Mouse (Mus musculus) frontal cortex, adult 2 months (tissue): ENCODE data around the gene Med26. TPM values are rescaled to one million over a fixed set of nuclear protein-coding genes. Genes with fewer than 3 reads are reported as not detected.

Experiments
- DNase-seq, 2 experiments: peaks; one replicate each; pipeline ENCODE4 v3.0.0; 2022; ENCODE audit warnings: low spot score in 1 of 2; ENCODE audit errors: extremely low spot score in 1 of 2
- polyA plus RNA-seq: library from polyadenylated mRNA; depleted of rRNA; stranded (reverse); fragments of >200 nt; gene quantifications from 2 replicates; pipeline ENCODE4 v1.2.3, GENCODE M21; 2012

The Med26 gene
- polyA plus RNA-seq, 1 experiment = 7.9 TPM

GRCm38 (mm10) chr8:72548644-72549313 lies 709 bp upstream of the Med26 start:
- no peak for DNase-seq

DNA sequence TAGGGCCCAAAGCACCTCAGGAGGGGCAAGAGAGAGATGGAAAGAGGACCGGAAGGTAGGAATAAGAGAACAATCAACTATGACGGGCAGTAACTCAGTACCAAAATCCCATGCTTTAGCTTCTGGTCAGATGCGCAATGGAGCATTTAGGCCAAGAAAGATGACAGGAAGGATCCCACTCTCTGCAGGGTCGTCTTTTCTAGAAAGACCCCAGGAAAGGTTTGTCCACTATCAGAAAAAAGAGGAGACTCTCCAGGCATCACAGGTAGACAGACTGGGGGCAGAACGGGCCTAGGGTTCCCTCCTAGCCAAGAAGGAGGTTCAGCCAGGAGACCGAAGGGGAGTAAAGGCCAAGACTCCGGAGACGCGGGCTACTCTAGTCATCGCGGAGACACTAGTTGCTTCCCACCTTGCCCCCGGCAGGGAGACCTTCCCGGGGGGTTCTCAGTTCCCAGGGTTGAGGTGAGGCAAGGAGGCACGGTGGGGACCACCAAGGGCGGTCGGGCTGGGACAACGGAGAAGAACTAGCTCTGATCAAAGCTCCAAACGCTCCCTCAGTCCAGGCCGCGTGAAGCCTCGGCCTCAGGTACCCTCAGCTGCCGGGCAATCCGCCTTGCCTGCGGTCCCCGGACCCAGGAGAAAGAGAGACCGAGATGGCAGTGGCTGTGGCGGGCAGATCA lies 808 bp downstream of the Med26 start:
- no peak for DNase-seq

DNA sequence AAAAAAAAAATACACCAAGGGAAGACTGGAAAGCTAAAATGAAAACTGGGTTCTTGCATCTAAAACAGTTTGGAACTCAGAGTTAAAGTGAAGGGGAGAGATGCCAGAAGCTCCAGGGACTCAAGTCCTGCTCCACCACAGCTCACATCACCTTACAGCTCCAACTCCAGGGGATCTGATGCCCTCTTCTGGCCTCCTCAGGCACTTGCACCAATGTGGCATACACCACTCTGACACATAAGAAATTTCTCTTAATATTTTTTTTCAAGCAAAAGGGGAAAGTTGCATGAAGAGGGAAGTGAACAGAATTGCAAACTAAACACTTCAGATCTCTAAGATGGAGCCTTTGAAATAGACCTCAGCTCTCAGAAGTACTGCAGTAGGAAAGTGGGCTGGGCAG lies 8.8 kb downstream of the Med26 start:
- no peak for DNase-seq

GRCm38 (mm10) chr8:72534888-72535287 lies 13.2 kb downstream of the Med26 start:
- DNase-seq = no peak

DNA sequence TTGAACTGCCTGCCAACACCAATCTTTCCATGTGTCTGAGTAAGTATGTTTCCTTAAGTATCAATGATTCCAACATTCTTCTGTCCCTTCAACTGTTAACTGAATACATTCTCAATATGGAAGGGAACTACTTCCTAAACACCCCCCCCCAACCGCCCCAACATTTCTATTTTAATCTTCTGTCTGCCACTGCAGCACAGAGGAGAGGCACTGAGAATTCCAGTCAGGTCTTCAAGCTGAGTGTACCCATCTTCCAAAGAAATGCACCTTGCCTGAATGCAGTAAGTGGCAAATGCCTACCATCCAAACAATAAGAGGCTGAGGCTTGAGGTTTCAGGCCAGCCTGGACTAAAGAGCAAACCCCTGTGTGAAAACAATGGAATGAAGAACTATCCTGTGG lies 16.0 kb downstream of the Med26 start:
- DNase-seq = peak in 1 of 2 experiments; percentile 27

- DNase-seq = no peak
Measured at GRCm38 (mm10) chr8:72521888-72522287, 26.2 kb downstream of the Med26 start.

DNA sequence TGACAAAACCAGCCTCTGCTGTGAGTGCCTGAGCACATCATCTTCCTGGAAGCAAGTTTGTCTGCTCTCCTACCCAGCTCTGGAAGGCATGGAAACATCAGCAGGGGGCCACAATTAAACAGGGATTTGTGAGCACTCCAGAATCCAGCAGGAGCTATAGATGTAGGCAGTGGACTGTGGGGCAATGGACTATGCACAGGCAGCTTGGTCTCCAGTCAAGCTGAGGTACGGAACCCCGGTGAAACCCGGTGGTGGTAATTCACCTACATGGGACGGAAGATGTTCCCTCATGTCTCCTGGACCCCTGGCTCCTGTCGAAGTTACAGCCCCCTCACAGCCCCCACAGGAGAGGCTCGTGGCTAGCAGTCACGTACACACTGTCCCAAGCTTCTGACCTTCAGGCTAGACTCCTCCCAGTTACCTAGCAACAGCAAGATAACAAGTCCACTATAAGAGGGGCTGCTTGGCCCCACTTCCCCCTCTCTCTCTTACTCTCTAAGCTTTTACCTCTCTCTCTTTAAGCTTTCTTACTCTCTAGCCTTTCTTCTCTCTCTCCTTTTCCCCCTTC lies 30.6 kb downstream of the Med26 start:
- no peak for DNase-seq

DNA sequence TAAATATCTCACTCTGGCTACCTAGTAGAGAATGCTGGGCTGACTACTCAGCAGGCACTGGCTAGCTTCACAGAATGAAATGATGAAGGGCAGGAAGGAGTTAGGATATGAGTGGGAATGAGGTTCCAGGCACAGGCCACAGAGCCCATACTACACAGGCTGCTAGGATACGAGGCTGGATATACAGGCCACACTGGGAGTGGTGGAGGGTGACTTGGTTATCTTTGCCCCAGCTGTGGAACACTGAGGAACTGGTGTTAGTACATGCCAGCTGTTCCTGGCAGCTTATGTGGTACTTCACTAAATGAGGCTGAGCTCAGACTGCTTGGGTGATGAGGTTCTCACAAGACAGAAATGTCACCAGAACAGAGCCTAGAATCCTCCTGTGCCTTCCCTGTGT lies 34.9 kb downstream of the Med26 start:
- no peak for DNase-seq

- DNase-seq = no peak
Measured at GRCm38 (mm10) chr8:72512648-72513047, 35.4 kb downstream of the Med26 start.

GRCm38 (mm10) chr8:72507505-72507904 lies 40.6 kb downstream of the Med26 start:
- DNase-seq = no peak

DNA sequence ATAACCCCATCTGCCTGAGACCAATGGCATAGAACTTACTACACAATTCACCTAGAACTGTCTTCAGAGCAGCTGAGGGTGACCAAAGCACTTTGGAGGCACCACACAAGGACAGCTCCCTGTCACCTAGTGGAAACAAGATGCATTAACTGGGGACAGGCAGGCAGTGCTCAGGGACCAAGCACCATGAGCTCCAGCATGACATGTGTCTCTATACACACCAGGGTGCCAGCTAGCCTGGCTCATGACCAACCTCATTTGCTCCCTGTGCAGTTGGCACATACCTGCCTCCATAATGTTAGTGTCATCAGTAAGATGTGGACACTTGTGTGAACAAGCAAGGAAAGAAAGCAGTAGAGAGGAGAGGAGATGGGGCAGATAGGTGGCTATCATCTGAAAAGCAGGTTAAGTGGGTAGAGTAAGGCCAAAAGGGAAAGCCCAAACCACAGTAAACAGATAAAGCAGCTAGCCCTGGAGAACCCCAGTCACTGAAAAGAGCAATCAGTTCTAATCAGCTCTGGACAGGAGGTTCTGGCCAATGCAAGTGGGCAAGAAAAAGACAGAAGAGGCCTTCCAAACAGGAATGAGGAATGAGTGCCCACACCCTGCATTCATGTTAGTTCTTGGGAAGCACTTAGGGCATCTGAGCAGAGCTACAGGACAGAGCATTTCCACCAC lies 43.3 kb downstream of the Med26 start:
- no peak for DNase-seq

DNA sequence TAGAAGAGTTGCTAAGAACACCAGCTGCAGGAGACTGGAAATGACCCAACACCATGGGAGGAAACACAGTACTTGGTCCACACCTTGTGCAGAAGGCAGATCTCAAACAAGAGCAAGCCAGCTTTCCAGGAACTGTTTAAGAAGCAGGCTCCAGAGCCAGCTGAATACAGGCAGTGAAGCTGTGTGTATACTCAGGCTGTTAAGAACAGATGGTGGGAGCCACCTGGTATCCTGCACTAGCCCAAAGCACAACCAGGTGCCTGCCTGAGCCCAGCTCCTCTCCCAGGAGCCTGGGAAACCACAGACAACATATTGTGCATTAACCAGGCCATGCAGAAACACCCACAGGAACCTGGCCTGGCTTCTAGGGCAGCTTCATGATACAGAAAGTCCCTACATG lies 43.9 kb downstream of the Med26 start:
- peak in 1 of 2 experiments; percentile 44 for DNase-seq

- no peak for DNase-seq
Measured at GRCm38 (mm10) chr8:72500521-72500931, 47.5 kb downstream of the Med26 start.

DNA sequence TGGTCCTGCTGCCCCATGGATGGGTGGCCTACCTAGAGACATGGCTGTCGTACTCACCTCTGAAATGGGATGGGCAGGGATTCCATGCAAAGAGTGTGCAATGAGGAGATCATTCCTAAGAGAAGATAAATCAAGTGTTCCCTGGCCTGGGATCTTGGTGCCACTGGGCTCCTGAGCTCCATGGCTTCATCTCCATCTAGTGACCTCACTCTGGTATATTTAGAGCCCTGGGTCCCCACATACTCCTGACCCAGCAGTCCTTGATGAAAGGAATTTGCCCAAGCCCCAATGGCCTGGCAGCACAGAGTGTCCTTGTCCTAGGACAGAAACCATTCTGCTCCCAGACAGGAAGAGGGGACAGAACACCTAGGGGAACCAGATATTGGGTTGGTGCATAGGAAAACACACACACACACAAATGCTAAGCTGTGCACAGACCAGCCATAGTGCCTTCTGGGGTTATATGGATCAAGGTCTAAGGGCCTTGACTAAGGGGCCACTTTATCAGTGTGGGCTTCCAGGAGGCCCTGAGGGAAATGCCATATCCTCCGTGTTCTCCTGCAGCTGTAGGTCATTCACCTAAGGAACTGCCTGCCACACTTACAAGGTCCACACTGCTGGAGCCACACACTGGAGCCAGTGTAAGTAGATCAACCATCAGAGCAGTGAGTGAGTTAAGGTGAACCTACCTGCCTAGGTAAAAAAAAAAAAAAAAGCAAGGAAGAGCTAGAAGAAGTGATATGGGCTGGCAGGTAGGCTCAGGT lies 48.4 kb downstream of the Med26 start:
- no peak for DNase-seq

GRCm38 (mm10) chr8:72498527-72498926 lies 49.5 kb downstream of the Med26 start:
- no peak for DNase-seq

DNA sequence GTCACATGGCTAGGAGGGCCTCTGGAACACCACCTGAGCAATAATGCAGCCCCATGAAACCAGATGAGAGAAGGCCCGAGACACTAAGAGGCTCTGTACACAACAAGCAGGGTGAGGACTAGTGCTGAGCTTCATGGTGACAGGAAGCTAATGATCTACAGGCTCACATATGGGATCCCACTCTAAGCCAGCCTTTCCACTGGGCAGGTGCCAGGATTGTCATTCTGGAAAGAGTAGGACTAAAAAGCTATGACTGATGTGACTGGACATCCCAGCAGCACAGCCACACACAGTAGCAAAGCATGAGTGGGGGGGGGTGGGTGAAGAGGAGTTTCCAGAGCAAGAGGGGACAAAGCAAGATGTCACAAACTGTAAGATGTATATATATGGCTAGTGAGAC lies 50.2 kb downstream of the Med26 start:
- DNase-seq = no peak

DNA sequence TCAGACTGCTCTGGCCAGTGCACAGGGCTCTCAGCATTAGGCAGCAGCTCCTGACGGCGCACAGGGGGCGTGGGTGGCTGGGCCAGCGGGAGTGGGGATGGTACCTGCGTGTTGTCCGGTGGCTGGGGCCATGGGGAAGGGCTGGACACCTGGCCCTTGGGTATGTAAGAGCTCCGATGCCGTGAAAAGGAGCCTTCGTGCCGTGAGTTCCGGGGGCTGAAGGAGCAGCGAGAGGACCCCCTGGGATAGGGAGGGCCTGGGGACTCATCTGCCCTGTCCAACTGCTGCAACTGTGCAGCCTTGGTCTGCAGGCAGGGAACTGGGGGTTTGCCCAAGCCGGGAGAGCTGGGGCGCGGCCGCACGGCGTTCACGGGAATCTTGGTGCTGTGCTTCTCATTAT lies 51.9 kb downstream of the Med26 start:
- no peak for DNase-seq

DNA sequence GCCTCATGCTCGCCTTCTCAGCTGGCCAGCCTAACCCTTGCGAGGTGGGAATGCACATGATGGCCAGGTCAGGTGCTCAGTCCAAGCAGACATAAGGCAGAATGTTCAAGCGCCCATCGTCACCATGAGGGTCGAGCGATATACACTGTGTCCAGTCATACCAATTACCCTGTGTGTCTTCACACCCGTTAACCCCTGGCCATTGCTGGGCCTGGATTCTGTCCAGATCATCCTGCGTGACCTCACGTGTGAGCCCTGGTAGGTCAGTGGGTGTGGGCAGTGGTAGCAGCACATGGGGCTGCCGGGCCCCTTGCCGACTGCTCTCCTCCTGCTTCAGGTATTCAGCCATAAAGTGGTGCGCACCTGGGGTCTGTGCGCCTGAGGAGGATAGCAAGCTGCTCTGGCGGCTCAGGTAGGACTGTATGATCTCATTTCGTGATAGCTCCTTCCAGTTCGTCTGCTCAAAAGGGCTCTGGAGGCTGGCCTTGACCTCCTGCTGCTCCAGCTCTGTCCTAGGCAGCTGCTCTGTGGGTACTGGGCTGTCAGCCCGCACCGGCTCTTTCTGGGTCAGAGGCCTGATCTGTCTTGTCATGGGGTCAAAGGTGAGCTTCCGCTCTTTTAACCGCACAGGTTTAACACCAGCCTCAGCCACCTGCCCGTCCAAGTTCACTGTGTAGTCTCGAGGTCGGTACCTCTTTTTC lies 52.5 kb downstream of the Med26 start:
- no peak for DNase-seq

- no peak for DNase-seq
Measured at GRCm38 (mm10) chr8:72493381-72493780, 54.7 kb downstream of the Med26 start.

DNA sequence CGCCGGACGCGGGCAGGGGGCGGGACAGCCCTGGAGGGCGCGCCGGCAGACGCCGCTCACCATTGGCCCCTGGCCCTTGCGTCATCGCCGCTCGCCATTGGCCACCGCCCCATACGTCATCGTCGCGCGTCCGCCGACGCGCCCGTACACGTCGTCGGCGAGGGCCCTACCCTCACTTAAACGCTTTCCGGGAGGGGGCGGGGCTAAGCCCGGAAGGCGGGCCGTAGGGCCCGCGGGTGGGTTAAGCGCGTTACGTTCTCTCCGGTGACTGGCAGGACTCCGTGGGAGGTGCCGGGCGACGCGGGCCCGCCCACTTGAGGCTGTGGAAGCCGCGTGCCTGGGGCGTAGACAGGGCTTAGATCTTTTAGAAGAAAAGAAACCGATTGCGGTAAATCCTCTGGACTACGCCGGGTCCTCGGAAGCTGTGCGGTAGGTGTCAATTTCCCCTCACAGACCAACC lies 55.4 kb downstream of the Med26 start:
- peak; percentile 98 to 99 for DNase-seq
